ENCODE assay signal across 8 mouse cellular contexts in the genomic region with DNA sequence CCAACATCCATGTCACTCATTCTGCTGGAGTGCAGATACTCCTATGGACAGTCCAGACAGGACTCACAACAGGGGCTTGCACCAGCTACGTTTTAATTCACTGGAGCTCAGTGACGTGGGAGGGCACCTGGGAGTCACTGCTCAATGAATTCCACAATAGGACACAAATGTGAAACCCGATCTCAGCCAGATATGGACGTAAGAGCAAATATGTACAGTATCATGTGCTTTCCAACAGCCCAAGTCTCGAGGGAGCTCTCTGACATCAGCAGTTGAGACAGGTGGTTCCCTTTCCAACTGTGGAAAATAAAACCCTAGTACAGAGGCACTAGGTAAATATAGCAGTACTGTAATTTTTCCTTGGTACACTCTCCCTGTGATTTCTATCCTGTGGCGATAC. TPM values are rescaled to one million over a fixed set of nuclear protein-coding genes. Genes with fewer than 3 reads are reported as not detected.
DNase-seq lines count a peak whose midpoint lies in the region; ATAC-seq lines count a peak whose summit lies in the region.

Gene Ppargc1a, minus strand, starts transcription at position 68 of the 400 bp plus-strand sequence.

- no peaks in the 10 kb centered on the region for H3K9me3 ChIP-seq in limb, embryonic 11.5 days (ENCODE audit: control insufficient read depth, low read length)
- H3K9me3 ChIP-seq in limb, embryonic 10.5 days (replicated peaks): no peaks in the 10 kb centered on the region
- H3K9me3 ChIP-seq in hindbrain, embryonic 15.5 days: no peaks in the 10 kb centered on the region
- no peaks in the 10 kb centered on the region for H3K9me3 ChIP-seq in neural tube, embryonic 14.5 days (ENCODE audit: control insufficient read depth, low read length)

- 63% methylated on average over 6 of the region's 6 CpGs for WGBS in limb, embryonic 11.5 days
- WGBS in limb, embryonic 10.5 days: 71% methylated on average over 6 of the region's 6 CpGs
- 40% methylated on average over 6 of the region's 6 CpGs for WGBS in hindbrain, embryonic 15.5 days
- 47% methylated on average over 6 of the region's 6 CpGs for WGBS in neural tube, embryonic 14.5 days

- no peaks in the 10 kb centered on the region for H3K27me3 ChIP-seq in limb, embryonic 11.5 days (ENCODE audit: control insufficient read depth, insufficient read depth, low read length)
- no peaks in the 10 kb centered on the region for H3K27me3 ChIP-seq in limb, embryonic 10.5 days (ENCODE audit: low read depth, poor library complexity, severe bottlenecking)
- no peaks in the 10 kb centered on the region for H3K27me3 ChIP-seq in hindbrain, embryonic 15.5 days
- no peaks in the 10 kb centered on the region for H3K27me3 ChIP-seq in neural tube, embryonic 14.5 days (ENCODE audit: control insufficient read depth, insufficient read depth, low read length)

- H3K9ac ChIP-seq in limb, embryonic 11.5 days (ENCODE audit: low read length): no peak within 1 kb of the TSS
- H3K9ac ChIP-seq in hindbrain, embryonic 15.5 days: no peak within 1 kb of the TSS
- H3K9ac ChIP-seq in neural tube, embryonic 14.5 days (replicated peaks; ENCODE audit: low read depth, low read length): no peak within 1 kb of the TSS

- no peaks in the 10 kb centered on the region for H3K36me3 ChIP-seq in limb, embryonic 11.5 days (ENCODE audit: control insufficient read depth, insufficient read depth, low read length)
- H3K36me3 ChIP-seq in limb, embryonic 10.5 days: no peaks in the 10 kb centered on the region
- H3K36me3 ChIP-seq in hindbrain, embryonic 15.5 days: no peaks in the 10 kb centered on the region
- H3K36me3 ChIP-seq in neural tube, embryonic 14.5 days (ENCODE audit: control insufficient read depth, insufficient read depth, low read length): no peaks in the 10 kb centered on the region

- no peak within 1 kb of the TSS for H3K27ac ChIP-seq in limb, embryonic 11.5 days (replicated peaks; ENCODE audit: low read depth, low read length)
- no peak within 1 kb of the TSS for H3K27ac ChIP-seq in limb, embryonic 10.5 days
- H3K27ac ChIP-seq in hindbrain, embryonic 15.5 days (replicated peaks): no peak within 1 kb of the TSS
- H3K27ac ChIP-seq in neural tube, embryonic 14.5 days (ENCODE audit: low read depth, low read length): no peak within 1 kb of the TSS

- no peak for DNase-seq in adrenal gland, adult 18-20 months (ENCODE audit: low spot score in 2 of 2)
- no peak for DNase-seq in adrenal gland, adult 8-10 months
- no peak for DNase-seq in limb, embryonic 11.5 days (ENCODE audit: low spot score)
- DNase-seq in limb, embryonic 10.5 days (ENCODE audit: low spot score): no peak
- no peak for DNase-seq in cerebellum, adult 9-10 months
- no peak for DNase-seq in adipocyte (ENCODE audit: low spot score)

- ATAC-seq in limb, embryonic 11.5 days (ENCODE audit: insufficient number of reproducible peaks, low FRiP score, low TSS enrichment, low read depth): 0 out of 2 replicates have a peak, but pooled peaks have one; percentile 39
- no peak for ATAC-seq in hindbrain, embryonic 15.5 days (ENCODE audit: low FRiP score, low read depth)
- ATAC-seq in neural tube, embryonic 14.5 days (ENCODE audit: low read depth): no peak

- H3K4me1 ChIP-seq in limb, embryonic 11.5 days (ENCODE audit: control insufficient read depth, insufficient read depth, low read length): no peaks in the 10 kb centered on the region
- peaks cover 3% of the 10 kb centered on the region; the same call in 1 of the 2 replicates for H3K4me1 ChIP-seq in limb, embryonic 10.5 days
- H3K4me1 ChIP-seq in hindbrain, embryonic 15.5 days (replicated peaks): peaks cover 9% of the 10 kb centered on the region
- H3K4me1 ChIP-seq in neural tube, embryonic 14.5 days (ENCODE audit: control insufficient read depth, insufficient read depth, low read length): no peaks in the 10 kb centered on the region

- H3K4me3 ChIP-seq in limb, embryonic 11.5 days (ENCODE audit: low read depth, low read length): no peak within 1 kb of the TSS
- H3K4me3 ChIP-seq in limb, embryonic 10.5 days: no peak within 1 kb of the TSS
- H3K4me3 ChIP-seq in hindbrain, embryonic 15.5 days: no peak within 1 kb of the TSS
- H3K4me3 ChIP-seq in neural tube, embryonic 14.5 days (ENCODE audit: low read depth, low read length): no peak within 1 kb of the TSS

- no peak within 1 kb of the TSS for H3K4me2 ChIP-seq in limb, embryonic 11.5 days (ENCODE audit: low read depth, severe bottlenecking)
- H3K4me2 ChIP-seq in hindbrain, embryonic 15.5 days: peak within 1 kb of the TSS; percentile 18
- no peak within 1 kb of the TSS; the same call in 1 of the 2 replicates for H3K4me2 ChIP-seq in neural tube, embryonic 14.5 days (ENCODE audit: low read depth, low read length)

RNA-seq across cellular contexts. Expression of gene Ppargc1a, which starts in this region (rescaled TPM):
- 10 to 100 TPM; 15.8 to 64.3 TPM for total RNA-seq in adrenal gland, adult 18-20 months (2021)
- total RNA-seq in adrenal gland, adult 8-10 months (2022): 1 to 10 TPM; 3.6 to 6.3 (median 4.6) TPM
- polyA plus RNA-seq in limb, embryonic 11.5 days (2014; fragmentation: Nextera tagmentation; extraction: Ambion mirVana): 6.4 and 7.4 TPM in 2 replicates
- polyA plus RNA-seq in limb, embryonic 10.5 days (2016; fragmentation: Nextera tagmentation; extraction: Ambion mirVana): 2.6 and 6.4 TPM in 2 replicates
- 18.4 and 23.9 TPM in 2 replicates for polyA plus RNA-seq in hindbrain, embryonic 15.5 days (2015; fragmentation: Nextera tagmentation; extraction: Ambion mirVana)
- polyA plus RNA-seq in neural tube, embryonic 14.5 days (2014; fragmentation: Nextera tagmentation; extraction: Ambion mirVana): 23.3 and 23.8 TPM in 2 replicates
